Mouse (Mus musculus) MEL (cell line): ENCODE measurements around the gene Entpd7.

Source experiments
- BHLHE40 ChIP-seq: IDR thresholded peaks from 2 replicates; pipeline ENCODE4 v1.6.1; 2012; ENCODE audit warnings: low read depth, mild to moderate bottlenecking, inconsistent platforms, low read length, improper control_type of control experiment, borderline replicate concordance
- CHD1 ChIP-seq: IDR thresholded peaks from 2 replicates; pipeline ENCODE4 v1.6.1; 2012; ENCODE audit warnings: low read depth, mild to moderate bottlenecking, inconsistent platforms, low read length, improper control_type of control experiment
- CHD2 ChIP-seq: IDR thresholded peaks from 2 replicates; pipeline ENCODE4 v1.6.1; 2011; ENCODE audit warnings: low read length, improper control_type of control experiment
- CTCF ChIP-seq, 3 experiments: IDR thresholded peaks in 2 of 3; conservative IDR thresholded peaks in 1 of 3; 2 replicates each; pipeline ENCODE4 v1.5.1; 2011 to 2012; ENCODE audit warnings: low read length in 3 of 3, low read depth in 2 of 3, mild to moderate bottlenecking in 2 of 3, improper control_type of control experiment in 1 of 3, inconsistent platforms in 1 of 3, mixed read lengths in 1 of 3, moderate library complexity in 1 of 3; ENCODE audit not compliant: control insufficient read depth in 1 of 3, insufficient read depth in 1 of 3, poor library complexity in 1 of 3, severe bottlenecking in 1 of 3
- EP300 ChIP-seq, 2 experiments: IDR thresholded peaks; 2 replicates each; pipeline ENCODE4 v1.6.1; 2011; ENCODE audit warnings: improper control_type of control experiment in 2 of 2, low read length in 2 of 2, low read depth in 1 of 2, mild to moderate bottlenecking in 1 of 2
- ETS1 ChIP-seq: IDR thresholded peaks from 2 replicates; pipeline ENCODE4 v1.6.1; 2012; ENCODE audit warnings: low read depth, mild to moderate bottlenecking, inconsistent platforms, low read length, improper control_type of control experiment, moderate library complexity
- GATA1 ChIP-seq: IDR thresholded peaks from 2 replicates; pipeline ENCODE4 v1.6.1; 2011; ENCODE audit warnings: low read depth, low read length, improper control_type of control experiment
- MAX ChIP-seq: IDR thresholded peaks from 2 replicates; pipeline ENCODE4 v1.6.1; 2011; ENCODE audit warnings: low read length, improper control_type of control experiment
- POLR2A ChIP-seq, 2 experiments: IDR thresholded peaks; 2 replicates each; pipeline ENCODE4 v1.6.1; 2011 to 2012; ENCODE audit warnings: low read length in 2 of 2, mild to moderate bottlenecking in 2 of 2, control low read depth in 1 of 2, improper control_type of control experiment in 1 of 2, low read depth in 1 of 2, moderate library complexity in 1 of 2; ENCODE audit not compliant: control insufficient read depth in 1 of 2, insufficient read depth in 1 of 2, poor library complexity in 1 of 2
- POLR2AphosphoS2 ChIP-seq: IDR thresholded peaks from 2 replicates; pipeline ENCODE4 v1.6.1; 2011; ENCODE audit warnings: low read length, improper control_type of control experiment
- SIN3A ChIP-seq: IDR thresholded peaks from 2 replicates; pipeline ENCODE4 v1.6.1; 2012; ENCODE audit warnings: low read length, improper control_type of control experiment, inconsistent platforms
- TBP ChIP-seq: IDR thresholded peaks from 2 replicates; pipeline ENCODE4 v1.8.0; 2011; ENCODE audit warnings: low read depth, low read length, improper control_type of control experiment
- TCF12 ChIP-seq: IDR thresholded peaks from 2 replicates; pipeline ENCODE4 v1.6.1; 2014; ENCODE audit warnings: low read depth, mild to moderate bottlenecking, inconsistent platforms, low read length, improper control_type of control experiment, moderate library complexity
- ZKSCAN1 ChIP-seq: IDR thresholded peaks from 2 replicates; pipeline ENCODE4 v1.6.1; 2012; ENCODE audit warnings: low read depth, mild to moderate bottlenecking, inconsistent platforms, low read length, improper control_type of control experiment, moderate library complexity

DNA sequence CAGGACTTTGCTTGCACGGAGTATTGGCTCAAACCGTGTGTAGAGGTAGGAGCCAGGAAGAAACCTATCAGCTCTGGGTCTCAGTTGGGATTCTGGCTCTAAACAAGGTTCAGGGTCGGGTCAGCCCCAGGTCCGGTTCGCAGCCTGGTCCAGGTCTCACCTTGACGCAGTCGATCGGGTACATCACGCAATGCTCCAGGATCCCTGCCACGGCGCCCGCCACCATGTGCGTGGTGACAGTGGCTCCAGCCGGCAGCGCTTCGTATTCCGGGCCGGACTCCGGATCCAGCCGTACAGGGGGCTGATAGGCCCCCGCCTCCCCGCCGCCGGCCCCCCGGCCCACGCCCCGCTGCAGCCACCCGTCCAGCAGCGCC lies 15.2 kb upstream of the Entpd7 start:
- TF ChIP-seq ETS1, result 0 out of 2 replicates have a peak, but pooled peaks have one; percentile 4
- no peak for TF ChIP-seq POLR2A (IDR thresholded peaks at IDR 0.05; ENCODE audit: control insufficient read depth in 1 of 2, insufficient read depth in 1 of 2, low read depth in 1 of 2, low read length in 2 of 2, poor library complexity in 1 of 2)
- no peak for TF ChIP-seq EP300 (IDR thresholded peaks at IDR 0.05; ENCODE audit: low read depth in 1 of 2, low read length in 2 of 2)
- no peak for TF ChIP-seq TBP
- no peak for TF ChIP-seq CTCF (IDR thresholded peaks at IDR 0.05 in 2 of 3, conservative IDR thresholded peaks at IDR 0.05 in 1 of 3; ENCODE audit: control insufficient read depth in 1 of 3, insufficient read depth in 1 of 3, low read depth in 2 of 3, low read length in 3 of 3, poor library complexity in 1 of 3, severe bottlenecking in 1 of 3)
- TF ChIP-seq TCF12, result no peak
- no peak for TF ChIP-seq CHD1
- TF ChIP-seq POLR2AphosphoS2, result no peak
- TF ChIP-seq BHLHE40, result no peak
- TF ChIP-seq MAX, result peak; percentile 67
- no peak for TF ChIP-seq SIN3A
- no peak for TF ChIP-seq ZKSCAN1
- TF ChIP-seq CHD2, result no peak
- no peak for TF ChIP-seq GATA1
